Mouse (Mus musculus) liver, embryonic 16.5 days (tissue): ENCODE measurements around the gene Spg11. TPM values are rescaled to one million over a fixed set of nuclear protein-coding genes. Genes with fewer than 3 reads are reported as not detected.

Experiments used
- ATAC-seq: fragments of 200-750 bp; cut with Nextera tagmentation; 2 replicates; pipeline ENCODE4 v1.8.0; 2017; ENCODE audit warnings: low read depth, mild to moderate bottlenecking, moderate number of reproducible peaks, moderate library complexity
- H3K27ac ChIP-seq: fragments of 300-500 bp; sonication (generic); 2 replicates; pipeline ENCODE4 v1.5.1; 2014; ENCODE audit warnings: mild to moderate bottlenecking, low read length
- H3K27me3 ChIP-seq: fragments of 300-500 bp; sonication (generic); 2 replicates; pipeline ENCODE4 v1.6.1; 2014; ENCODE audit warnings: low read depth, low read length, mixed read lengths; ENCODE audit not compliant: control insufficient read depth, insufficient read depth
- H3K36me3 ChIP-seq: fragments of 300-500 bp; sonication (generic); 2 replicates; pipeline ENCODE4 v1.6.1; 2014; ENCODE audit warnings: mild to moderate bottlenecking; ENCODE audit not compliant: control insufficient read depth, insufficient read depth
- H3K4me1 ChIP-seq: fragments of 300-500 bp; sonication (generic); 2 replicates; pipeline ENCODE4 v1.6.1; 2014; ENCODE audit warnings: low read depth, low read length, mixed read lengths; ENCODE audit not compliant: control insufficient read depth
- H3K4me2 ChIP-seq: fragments of 300-500 bp; sonication (generic); 2 replicates; pipeline ENCODE4 v1.6.1; 2014; ENCODE audit warnings: low read depth, low read length, mixed read lengths
- H3K4me3 ChIP-seq: fragments of 300-500 bp; sonication (generic); 2 replicates; pipeline ENCODE4 v1.5.1; 2014; ENCODE audit warnings: low read depth, mild to moderate bottlenecking, low read length
- H3K9ac ChIP-seq: fragments of 300-500 bp; sonication (generic); 2 replicates; pipeline ENCODE4 v1.6.1; 2014; ENCODE audit warnings: low read depth, low read length
- H3K9me3 ChIP-seq: fragments of 300-500 bp; sonication (generic); replicated peaks from 2 replicates; pipeline ENCODE4 v1.6.1; 2016; ENCODE audit warnings: low read length; ENCODE audit not compliant: control insufficient read depth
- WGBS: fragments of 180-500 bp; shearing (Covaris S2); extraction: QIAGEN DNeasy Blood & Tissue Kit; methylation state at CpG from one replicate; pipeline ENCODE4 v1.1.7; 2014; ENCODE audit not compliant: insufficient replicate concordance; 5-methylcytosine and 5-hydroxymethylcytosine counted together
- microRNA-seq: library from miRNA; unstranded; fragments of <30 nt; microRNA quantifications from one replicate; pipeline ENCODE4, GENCODE M21; 2016
- polyA plus RNA-seq: library from polyadenylated mRNA; unstranded; fragments of >200 nt; fragmentation: Nextera tagmentation; extraction: Ambion mirVana; gene quantifications from 2 replicates; pipeline ENCODE4 v1.2.1, GENCODE M21; 2015

Spg11 gene
- polyA plus RNA-seq, 1 experiment from 2014 or later: 3.5 TPM

GRCm38 (mm10) chr2:122018705-122019104, 99.5 kb downstream of the Spg11 start:
- Histone ChIP-seq H3K4me1 (no peaks in the 10 kb centered on the region), H3K4me3 (no peak overlapping the region), H3K9me3 (no peaks in the 10 kb centered on the region), H3K27ac (no peak overlapping the region), H3K27me3 (no peaks in the 10 kb centered on the region), H3K36me3 (0 out of 2 replicates have a peak, but pooled peaks cover 3% of the 10 kb centered on the region), H3K9ac (no peak overlapping the region), H3K4me2 (no peak overlapping the region)
- ATAC-seq: peak; percentile 65
- 73% methylated on average over 1 of the region's 1 CpGs for WGBS

- Histone ChIP-seq H3K36me3 (peaks cover 14% of the 10 kb centered on the region; the same call in 1 of the 2 replicates), H3K27ac (no peak overlapping the region), H3K9ac (no peak overlapping the region), H3K27me3 (no peaks in the 10 kb centered on the region), H3K4me2 (no peak overlapping the region), H3K9me3 (no peaks in the 10 kb centered on the region), H3K4me1 (no peaks in the 10 kb centered on the region), H3K4me3 (no peak overlapping the region)
- WGBS: 63% methylated on average over 7 of the region's 7 CpGs
- no peak for ATAC-seq
Measured at GRCm38 (mm10) chr2:122011441-122011840, 106.7 kb downstream of the Spg11 start.

- Histone ChIP-seq H3K4me1 (no peaks in the 10 kb centered on the region), H3K9ac (no peak overlapping the region), H3K27me3 (no peaks in the 10 kb centered on the region), H3K36me3 (peaks cover 12% of the 10 kb centered on the region), H3K4me3 (no peak overlapping the region), H3K9me3 (no peaks in the 10 kb centered on the region), H3K4me2 (no peak overlapping the region), H3K27ac (no peak overlapping the region)
- 80% methylated on average over 3 of the region's 3 CpGs for WGBS
- ATAC-seq: no peak
Measured at GRCm38 (mm10) chr2:122008832-122009231, 109.4 kb downstream of the Spg11 start.

Small RNA genes within 50 kb of the gene (microRNA-seq; reads per million reads assigned to microRNA genes)
- 0.74 reads per million for gene Gm47314

Other genes with a start within 250 kb of the Spg11 start
- 15.9 and 16.9 TPM in 2 replicates for gene Ctdspl2, start 162.4 kb downstream of the Spg11 start, polyA plus RNA-seq
- gene Mageb3, start 162.3 kb downstream of the Spg11 start, polyA plus RNA-seq: 0.05 TPM in 1 of 2 replicates, not detected in the other
- 7.4 and 7.8 TPM in 2 replicates for gene Eif3j1, start 89.8 kb downstream of the Spg11 start, polyA plus RNA-seq
- gene B2m, start 29.3 kb upstream of the Spg11 start, polyA plus RNA-seq: 426 and 495 TPM in 2 replicates
- 0.05 and 0.07 TPM in 2 replicates for gene Trim69, start 42.3 kb upstream of the Spg11 start, polyA plus RNA-seq
- gene Patl2, start 67.8 kb upstream of the Spg11 start, polyA plus RNA-seq: 0.04 and 0.07 TPM in 2 replicates
- gene Terb2, start 67.9 kb upstream of the Spg11 start, polyA plus RNA-seq: not detected in 2 replicates
- 193 and 196 TPM in 2 replicates for gene Sord, start 116.4 kb upstream of the Spg11 start, polyA plus RNA-seq
- not detected in 2 replicates for gene Duox2, start 180.1 kb upstream of the Spg11 start, polyA plus RNA-seq
- gene Duoxa2, start 180.5 kb upstream of the Spg11 start, polyA plus RNA-seq: not detected in 2 replicates
- gene Duoxa1, start 195.3 kb upstream of the Spg11 start, polyA plus RNA-seq: 0.05 TPM in 1 of 2 replicates, not detected in the other
- gene Duox1, start 197.3 kb upstream of the Spg11 start, polyA plus RNA-seq: not detected in 2 replicates